Mouse (Mus musculus): ENCODE data around the gene Card9. TPM values are rescaled to one million over a fixed set of nuclear protein-coding genes. Genes with fewer than 3 reads are reported as not detected.

Gene Card9
- polyA plus RNA-seq, 1 experiment: 27.1 TPM

DNA sequence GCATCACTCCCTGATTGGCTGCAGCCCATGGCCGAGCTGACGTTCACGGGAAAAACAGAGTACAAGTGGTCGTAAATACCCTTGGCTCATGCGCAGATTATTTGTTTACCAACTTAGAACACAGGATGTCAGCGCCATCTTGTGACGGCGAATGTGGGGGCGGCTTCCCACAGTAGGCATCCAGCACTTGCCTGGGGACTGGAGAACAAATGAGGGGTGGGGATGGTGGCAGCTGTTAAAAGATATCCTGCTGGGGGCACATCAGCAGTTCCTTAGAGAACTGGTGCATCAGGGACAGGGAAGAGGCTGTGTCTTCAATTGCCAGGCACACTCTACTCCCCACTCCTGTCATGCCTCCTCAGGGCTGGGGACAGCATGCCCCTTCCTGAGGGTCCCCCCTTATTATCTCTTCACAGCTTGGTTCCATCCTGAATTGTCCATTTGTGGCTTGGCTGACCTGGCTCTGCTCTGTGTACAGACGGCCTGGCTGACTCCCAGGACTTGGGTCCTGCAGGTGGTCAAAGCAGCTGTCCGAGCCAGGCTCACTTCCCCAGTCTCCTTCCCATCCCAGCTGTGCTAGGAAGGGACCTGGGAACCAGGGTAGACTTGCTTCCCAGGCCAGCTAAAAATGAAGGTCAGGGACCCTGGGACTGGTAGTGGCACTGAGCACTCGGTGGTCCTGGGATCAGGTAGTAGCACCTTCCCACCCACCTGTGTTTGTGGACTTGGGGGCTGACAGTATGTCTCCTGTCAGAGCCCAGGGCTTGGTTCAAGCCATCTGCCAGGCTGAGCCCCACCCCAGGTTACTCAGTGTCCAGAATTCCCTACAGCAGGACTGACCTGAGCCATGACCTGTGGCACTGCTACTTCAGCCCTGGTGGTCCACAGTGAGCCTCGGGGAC, 22.2 kb downstream of the Card9 start:
- no peak for TF ChIP-seq POLR2A (IDR thresholded peaks at IDR 0.05; ENCODE audit: borderline replicate concordance, extremely low read depth, low read depth, low read length)
- TF ChIP-seq CTCF (IDR thresholded peaks at IDR 0.05; ENCODE audit: insufficient read depth, low read length): no peak
- H3K4me3 ChIP-seq (replicated peaks; ENCODE audit: extremely low read depth, low read depth, low read length): no peak overlapping the region

DNA sequence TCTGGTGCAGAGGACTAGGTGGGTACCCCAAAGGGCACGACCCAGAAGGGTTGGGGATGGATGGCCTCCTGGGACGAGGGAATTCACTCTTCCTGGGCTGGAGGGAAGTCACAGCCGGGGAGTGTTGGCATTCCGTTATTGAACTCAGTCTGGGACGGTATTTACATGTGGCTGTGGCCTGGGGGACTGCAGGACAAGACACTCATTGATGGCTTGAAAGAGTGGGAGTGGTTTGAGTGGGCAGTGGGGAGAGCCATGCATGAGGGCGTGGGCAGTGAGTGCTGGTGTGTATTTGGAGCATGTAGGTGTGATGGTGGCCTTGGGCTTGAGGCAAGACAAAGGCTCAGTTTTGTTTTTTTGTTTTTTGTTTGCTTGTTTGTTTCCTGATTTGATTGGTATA, 30.0 kb downstream of the Card9 start:
- H3K4me1 ChIP-seq (ENCODE audit: control insufficient read depth, insufficient read depth, low read length): no peaks in the 10 kb centered on the region; the same call in 1 of the 2 replicates
- DNase-seq: no peak
- TF ChIP-seq CTCF (IDR thresholded peaks at IDR 0.05; ENCODE audit: insufficient read depth, low read length) (no peak), POLR2A (IDR thresholded peaks at IDR 0.05; ENCODE audit: borderline replicate concordance, extremely low read depth, low read depth, low read length) (no peak)
- H3K4me3 ChIP-seq (replicated peaks; ENCODE audit: extremely low read depth, low read depth, low read length): no peak overlapping the region
- 82% methylated on average over 6 of the region's 6 CpGs for WGBS

More for the DNA sequence above, 22.2 kb downstream of the Card9 start:
- peaks cover 23% of the 10 kb centered on the region for H3K4me1 ChIP-seq (ENCODE audit: control insufficient read depth, insufficient read depth, low read length)
- no peak for DNase-seq
- 77% methylated on average over 10 of the region's 13 CpGs for WGBS

DNA sequence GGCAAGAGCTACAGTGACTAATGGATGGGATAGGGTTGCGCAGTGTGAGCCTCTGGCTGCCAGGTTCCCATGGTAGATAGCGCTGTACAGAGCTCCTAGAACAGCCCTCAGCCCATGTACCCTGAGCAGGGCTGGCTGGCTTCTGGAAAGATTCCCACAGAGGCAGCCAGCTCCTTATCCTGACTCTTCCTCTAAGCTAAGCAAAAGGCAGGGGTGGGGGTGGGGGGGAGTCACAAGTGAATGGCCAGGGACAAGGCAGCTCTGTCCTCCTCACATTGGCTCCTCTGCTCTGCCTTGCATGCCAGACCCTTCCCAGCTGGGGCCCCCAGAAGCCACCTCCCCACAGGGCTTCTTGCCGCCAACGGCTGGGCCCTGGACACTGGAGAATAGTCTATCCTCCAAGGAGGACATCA, 30.7 kb downstream of the Card9 start:
- H3K4me1 ChIP-seq (ENCODE audit: control insufficient read depth, insufficient read depth, low read length): no peaks in the 10 kb centered on the region; the same call in 1 of the 2 replicates
- H3K4me3 ChIP-seq (replicated peaks; ENCODE audit: extremely low read depth, low read depth, low read length): no peak overlapping the region
- no peak for DNase-seq
- TF ChIP-seq POLR2A (IDR thresholded peaks at IDR 0.05; ENCODE audit: borderline replicate concordance, extremely low read depth, low read depth, low read length) (no peak), CTCF (IDR thresholded peaks at IDR 0.05; ENCODE audit: insufficient read depth, low read length) (no peak)
- 91% methylated on average over 4 of the region's 4 CpGs for WGBS

DNA sequence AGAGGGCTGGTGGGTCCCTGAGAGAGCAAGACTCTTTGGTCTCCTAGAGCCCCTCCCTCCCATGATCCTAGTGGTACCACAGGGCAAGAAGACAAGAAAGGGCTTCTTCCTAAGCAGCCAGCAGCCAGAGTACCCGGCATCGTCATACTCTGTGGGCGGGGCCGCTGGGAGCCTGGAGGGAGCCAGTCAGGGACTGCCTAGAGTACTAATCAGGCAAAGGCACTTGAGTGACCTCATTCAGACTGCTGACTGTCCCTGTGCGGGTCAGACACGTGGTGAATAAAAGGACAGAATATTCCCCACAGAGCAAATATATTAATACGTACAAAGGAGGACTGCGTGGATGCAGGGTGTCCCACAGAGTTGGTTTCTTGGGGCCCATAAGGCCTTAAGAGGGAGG, 31.3 kb downstream of the Card9 start:
- H3K4me3 ChIP-seq (replicated peaks; ENCODE audit: extremely low read depth, low read depth, low read length): no peak overlapping the region
- no peak for DNase-seq
- 78% methylated on average over 8 of the region's 8 CpGs for WGBS
- TF ChIP-seq CTCF (IDR thresholded peaks at IDR 0.05; ENCODE audit: insufficient read depth, low read length) (no peak), POLR2A (IDR thresholded peaks at IDR 0.05; ENCODE audit: borderline replicate concordance, extremely low read depth, low read depth, low read length) (no peak)
- H3K4me1 ChIP-seq (ENCODE audit: control insufficient read depth, insufficient read depth, low read length): no peaks in the 10 kb centered on the region; the same call in 1 of the 2 replicates

DNA sequence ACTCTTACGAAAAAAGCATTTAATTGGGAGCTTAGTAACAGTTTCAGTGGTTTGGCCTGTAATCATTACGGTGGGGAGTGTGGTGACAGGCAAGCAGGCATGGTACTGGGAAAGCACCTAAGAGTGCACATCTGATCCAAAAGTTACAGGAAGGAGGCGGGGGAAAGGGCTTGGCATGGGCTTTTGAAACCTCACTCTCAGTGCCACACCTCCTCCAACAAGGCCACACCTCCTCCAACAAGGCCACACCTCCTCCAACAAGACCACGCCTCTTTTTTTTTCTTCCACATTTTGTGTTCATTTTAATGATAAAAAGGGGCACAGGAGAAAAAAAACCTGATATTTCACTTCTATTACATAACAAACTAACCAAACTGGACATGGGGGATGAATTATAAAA, 32.9 kb downstream of the Card9 start:
- no peak for DNase-seq
- Histone ChIP-seq H3K4me3 (replicated peaks; ENCODE audit: extremely low read depth, low read depth, low read length) (no peak overlapping the region), H3K4me1 (ENCODE audit: control insufficient read depth, insufficient read depth, low read length) (no peaks in the 10 kb centered on the region; the same call in 1 of the 2 replicates)
- TF ChIP-seq CTCF (IDR thresholded peaks at IDR 0.05; ENCODE audit: insufficient read depth, low read length) (no peak), POLR2A (IDR thresholded peaks at IDR 0.05; ENCODE audit: borderline replicate concordance, extremely low read depth, low read depth, low read length) (no peak)
- 65% methylated on average over 4 of the region's 4 CpGs for WGBS

DNA sequence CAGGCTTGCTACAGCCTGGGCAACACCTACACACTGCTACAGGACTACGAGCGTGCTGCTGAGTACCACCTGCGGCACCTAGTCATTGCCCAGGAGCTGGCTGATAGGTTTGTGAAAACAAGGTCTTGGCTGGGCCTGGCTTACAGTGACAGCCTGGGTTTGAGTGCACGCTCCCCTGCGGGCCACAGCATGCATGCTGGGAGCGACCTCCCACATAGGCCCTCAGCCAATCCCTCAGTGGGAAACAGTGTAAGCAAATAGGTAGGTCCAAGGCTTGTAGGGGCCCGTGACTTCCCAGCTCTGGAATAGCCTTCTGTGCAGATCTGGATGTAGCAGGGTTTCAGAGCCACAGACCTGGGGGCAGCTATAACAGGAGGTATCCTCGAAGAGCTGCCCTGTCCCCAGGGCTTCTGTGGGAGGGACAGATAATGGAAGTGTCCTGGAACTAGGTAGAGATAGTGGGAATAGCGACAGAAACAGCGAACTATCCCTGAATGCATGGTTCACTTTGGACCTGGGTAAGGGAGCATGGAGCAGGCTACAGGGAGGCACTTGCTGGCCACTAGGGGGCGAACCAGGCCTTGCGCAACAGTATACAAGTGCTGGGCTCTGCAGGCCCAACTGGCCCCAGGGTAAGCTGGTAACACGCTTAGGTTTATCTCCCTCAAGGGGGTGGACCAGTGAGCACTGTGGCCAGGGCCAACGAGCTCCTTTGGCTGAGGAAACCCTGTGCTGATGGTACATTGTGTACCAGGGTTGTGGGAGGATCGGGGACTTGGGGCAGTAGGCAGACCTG, 35.1 kb downstream of the Card9 start:
- 63% methylated on average over 15 of the region's 15 CpGs for WGBS
- peak; percentile 96 for TF ChIP-seq CTCF (IDR thresholded peaks at IDR 0.05; ENCODE audit: insufficient read depth, low read length)
- no peak for TF ChIP-seq POLR2A (IDR thresholded peaks at IDR 0.05; ENCODE audit: borderline replicate concordance, extremely low read depth, low read depth, low read length)
- no peak overlapping the region for H3K4me3 ChIP-seq (replicated peaks; ENCODE audit: extremely low read depth, low read depth, low read length)
- peak; percentile 63 for DNase-seq
- no peaks in the 10 kb centered on the region; the same call in 1 of the 2 replicates for H3K4me1 ChIP-seq (ENCODE audit: control insufficient read depth, insufficient read depth, low read length)

DNA sequence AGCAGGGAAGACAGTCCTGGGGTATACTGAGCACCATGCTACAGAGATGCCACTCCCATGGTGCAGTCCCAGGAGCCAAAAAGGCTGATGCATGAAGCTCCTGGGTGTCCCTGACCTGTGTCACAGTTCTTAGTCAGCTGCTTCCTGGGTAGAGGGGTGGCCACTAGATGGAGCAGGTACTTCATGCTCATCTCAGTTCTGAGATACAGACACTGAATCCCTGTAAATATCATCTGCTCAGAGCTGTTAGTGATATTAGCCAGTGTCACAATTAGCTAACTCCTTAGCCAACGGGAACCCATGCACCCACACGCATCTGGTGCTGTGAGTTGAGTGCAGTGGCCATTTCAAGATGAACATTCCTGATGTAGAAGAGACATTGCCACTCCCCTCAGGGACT, 35.8 kb downstream of the Card9 start:
- TF ChIP-seq CTCF (IDR thresholded peaks at IDR 0.05; ENCODE audit: insufficient read depth, low read length): peak; percentile 42; the same call in 1 of the 2 replicates
- no peak for TF ChIP-seq POLR2A (IDR thresholded peaks at IDR 0.05; ENCODE audit: borderline replicate concordance, extremely low read depth, low read depth, low read length)
- Histone ChIP-seq H3K4me1 (ENCODE audit: control insufficient read depth, insufficient read depth, low read length) (no peaks in the 10 kb centered on the region; the same call in 1 of the 2 replicates), H3K4me3 (replicated peaks; ENCODE audit: extremely low read depth, low read depth, low read length) (no peak overlapping the region)
- 63% methylated on average over 2 of the region's 2 CpGs for WGBS
- DNase-seq: no peak

DNA sequence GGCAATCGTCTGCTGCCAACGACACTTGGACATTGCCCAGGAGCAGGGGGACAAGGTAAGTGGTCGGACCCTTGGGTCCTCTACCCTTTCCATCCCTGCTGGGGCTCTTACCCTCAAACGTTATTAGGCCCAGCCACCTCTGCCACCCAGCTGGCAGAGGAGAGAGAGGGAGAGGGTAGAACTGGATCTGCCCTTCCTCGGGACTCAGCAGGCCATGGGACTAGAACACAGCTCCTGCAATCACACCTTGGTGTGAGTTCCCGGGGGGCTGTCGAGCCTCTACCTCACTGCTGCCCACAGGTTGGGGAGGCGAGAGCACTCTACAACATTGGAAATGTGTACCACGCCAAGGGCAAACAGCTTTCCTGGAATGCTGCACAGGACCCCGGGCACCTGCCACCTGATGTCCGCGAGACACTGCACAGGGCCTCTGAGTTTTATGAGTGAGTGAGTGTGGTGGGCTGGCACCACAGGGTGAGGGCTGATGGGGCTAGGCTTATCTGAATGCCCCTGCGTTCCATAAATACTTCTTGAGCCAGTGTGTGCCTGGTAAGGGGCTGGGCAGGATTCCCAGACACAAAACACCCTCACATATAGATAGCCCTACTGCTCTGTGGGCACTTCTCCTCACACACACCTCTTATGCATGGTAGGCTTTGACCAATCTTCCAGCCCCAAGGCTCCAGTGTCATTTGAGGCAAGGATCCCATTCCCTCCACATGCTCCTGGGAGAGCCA, 37.0 kb downstream of the Card9 start:
- Histone ChIP-seq H3K4me1 (ENCODE audit: control insufficient read depth, insufficient read depth, low read length) (no peaks in the 10 kb centered on the region; the same call in 1 of the 2 replicates), H3K4me3 (replicated peaks; ENCODE audit: extremely low read depth, low read depth, low read length) (no peak overlapping the region)
- DNase-seq: no peak
- TF ChIP-seq CTCF (IDR thresholded peaks at IDR 0.05; ENCODE audit: insufficient read depth, low read length) (no peak), POLR2A (IDR thresholded peaks at IDR 0.05; ENCODE audit: borderline replicate concordance, extremely low read depth, low read depth, low read length) (no peak)
- 89% methylated on average over 13 of the region's 13 CpGs for WGBS

All from lung, adult 2 months (tissue).